Mouse (Mus musculus) G1E (cell line): Measurements from ENCODE around the gene Nfkbib.

Experiments
- CTCF ChIP-seq: IDR thresholded peaks from 2 replicates; pipeline ENCODE4 v1.5.1; 2012; ENCODE audit warnings: low read depth, low read length, inconsistent platforms, mixed read lengths
- GATA1 ChIP-seq: IDR thresholded peaks from 2 replicates; pipeline ENCODE4 v1.6.1; 2012; ENCODE audit warnings: borderline replicate concordance, low read length, inconsistent platforms, mixed read lengths
- TAL1 ChIP-seq: conservative IDR thresholded peaks from 2 replicates; pipeline ENCODE4 v1.6.1; 2012; ENCODE audit warnings: low read depth, low read length, inconsistent platforms, mixed read lengths

DNA sequence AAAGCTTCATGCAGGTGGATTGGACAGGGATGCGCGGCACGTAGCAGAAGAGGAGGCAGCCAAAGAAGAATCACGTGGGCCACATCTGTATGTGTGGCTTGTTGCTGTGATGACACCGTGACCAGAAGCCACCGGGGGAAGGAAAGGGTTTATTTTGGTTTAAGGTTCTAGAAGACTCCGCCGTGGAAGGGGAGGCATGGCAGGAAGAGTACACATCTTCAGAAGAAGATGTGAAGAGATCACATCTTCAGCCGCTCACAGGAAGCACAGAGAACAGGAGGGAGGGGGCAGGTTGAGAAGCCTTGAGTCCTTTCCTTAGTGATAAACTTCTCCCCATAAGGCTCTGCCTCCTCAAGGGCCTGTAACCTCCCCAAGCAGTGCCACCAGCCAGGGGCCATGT, 32.7 kb upstream of the Nfkbib start:
- no peak for TF ChIP-seq CTCF
- TF ChIP-seq TAL1: no peak
- TF ChIP-seq GATA1: no peak
